Mouse (Mus musculus): ENCODE data around the gene Cd44. TPM values are rescaled to one million over a fixed set of nuclear protein-coding genes. Genes with fewer than 3 reads are reported as not detected.

Cd44 gene
- polyA plus RNA-seq, 1 experiment from 2014 or later: 2.0 TPM

DNA sequence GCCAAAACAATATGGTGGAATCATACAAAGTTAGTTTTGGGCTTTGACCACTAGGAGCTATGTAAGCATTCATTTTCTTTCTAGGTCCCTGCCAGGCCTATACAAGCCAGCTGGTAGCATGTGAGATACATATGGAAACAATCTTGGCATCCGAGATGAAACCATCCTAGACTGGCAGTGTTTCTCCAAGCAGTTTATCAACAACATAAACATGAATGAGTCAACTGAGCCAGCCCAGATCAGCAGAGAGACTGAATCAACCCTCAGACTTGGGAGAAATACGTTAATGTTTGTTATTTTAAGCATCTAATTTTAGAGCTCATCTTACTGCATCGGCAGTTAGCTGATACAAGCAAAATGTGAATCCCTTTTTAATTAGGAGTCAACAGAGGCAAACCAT is 93.8 kb downstream of the Cd44 start:
- H3K4me3 ChIP-seq (ENCODE audit: low read depth, low read length): no peak overlapping the region
- no peak overlapping the region for H3K9ac ChIP-seq (ENCODE audit: low read length)
- H3K9me3 ChIP-seq (ENCODE audit: control insufficient read depth, low read length): no peaks in the 10 kb centered on the region
- ATAC-seq (replicated peaks; ENCODE audit: low FRiP score): no peak
- H3K27me3 ChIP-seq (ENCODE audit: control insufficient read depth, insufficient read depth, low read length): no peaks in the 10 kb centered on the region
- DNase-seq (ENCODE audit: low spot score): no peak
- no peak overlapping the region for H3K27ac ChIP-seq (ENCODE audit: low read depth, low read length)
- no peak overlapping the region for H3K4me2 ChIP-seq (ENCODE audit: low read depth, low read length, severe bottlenecking)
- 70% methylated on average over 3 of the region's 3 CpGs for WGBS
- H3K36me3 ChIP-seq (ENCODE audit: control insufficient read depth, insufficient read depth, low read length): no peaks in the 10 kb centered on the region
- H3K4me1 ChIP-seq (replicated peaks; ENCODE audit: control insufficient read depth, insufficient read depth, low read length): no peaks in the 10 kb centered on the region

DNA sequence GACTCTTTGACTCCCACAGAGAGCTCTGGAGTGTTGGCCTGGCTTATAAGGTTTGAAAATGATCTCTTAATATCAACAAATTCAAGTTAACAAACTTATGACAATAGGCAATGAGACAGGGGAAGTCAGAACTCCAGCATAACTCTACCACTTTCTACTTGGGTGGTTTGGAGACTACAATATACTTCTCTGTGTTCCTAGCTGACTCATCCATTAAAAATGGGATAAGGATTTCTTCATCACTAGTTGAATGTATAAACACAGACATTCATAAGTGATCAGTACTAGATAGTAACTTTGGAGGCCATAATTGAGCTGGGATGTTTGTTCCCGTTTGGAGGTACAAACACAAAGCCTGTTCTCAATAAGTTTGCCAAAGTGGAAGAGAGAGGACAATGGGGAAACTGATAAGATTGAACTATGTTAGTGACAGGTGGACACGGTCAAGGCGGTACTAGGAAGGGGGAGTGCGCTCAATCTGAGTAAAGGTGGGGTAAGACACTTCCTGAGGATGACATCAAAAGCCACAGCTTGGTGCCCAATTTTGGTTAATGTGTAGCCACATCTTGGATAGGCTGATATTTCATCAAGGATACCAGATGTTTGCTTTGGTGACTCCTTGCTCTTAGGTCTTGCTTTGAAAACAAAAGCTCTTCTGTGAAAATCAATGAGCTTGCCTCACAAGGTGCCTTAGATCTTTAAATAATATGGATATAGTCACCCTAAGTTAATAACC is 95.5 kb downstream of the Cd44 start:
- no peak for DNase-seq (ENCODE audit: low spot score)
- Histone ChIP-seq H3K27me3 (ENCODE audit: control insufficient read depth, insufficient read depth, low read length) (no peaks in the 10 kb centered on the region), H3K36me3 (ENCODE audit: control insufficient read depth, insufficient read depth, low read length) (no peaks in the 10 kb centered on the region), H3K9ac (ENCODE audit: low read length) (no peak overlapping the region), H3K4me1 (replicated peaks; ENCODE audit: control insufficient read depth, insufficient read depth, low read length) (no peaks in the 10 kb centered on the region), H3K27ac (ENCODE audit: low read depth, low read length) (no peak overlapping the region), H3K9me3 (ENCODE audit: control insufficient read depth, low read length) (no peaks in the 10 kb centered on the region), H3K4me3 (ENCODE audit: low read depth, low read length) (no peak overlapping the region), H3K4me2 (ENCODE audit: low read depth, low read length, severe bottlenecking) (no peak overlapping the region)
- 88% methylated on average over 4 of the region's 4 CpGs for WGBS
- ATAC-seq (replicated peaks; ENCODE audit: low FRiP score): no peak

DNA sequence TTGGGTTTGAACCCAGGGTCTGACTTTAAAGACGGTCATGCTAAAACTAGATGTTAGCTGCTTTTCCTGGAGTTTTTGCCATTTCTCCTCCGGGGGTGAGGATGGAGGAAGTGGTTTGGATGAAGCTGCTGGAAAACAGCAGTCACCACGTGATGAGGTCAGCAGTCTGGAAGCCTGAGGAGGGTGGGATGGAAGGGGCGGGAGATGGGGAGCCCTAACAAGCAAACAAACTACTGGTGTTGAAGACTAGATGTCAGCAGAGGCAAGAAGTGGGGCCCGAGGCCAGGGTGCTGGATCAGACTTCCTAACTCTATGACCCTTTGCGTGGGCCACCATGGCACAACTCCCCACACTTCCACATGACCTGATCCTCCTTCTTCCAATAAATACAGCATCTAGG is 96.2 kb downstream of the Cd44 start:
- Histone ChIP-seq H3K4me1 (replicated peaks; ENCODE audit: control insufficient read depth, insufficient read depth, low read length) (no peaks in the 10 kb centered on the region), H3K36me3 (ENCODE audit: control insufficient read depth, insufficient read depth, low read length) (no peaks in the 10 kb centered on the region), H3K4me3 (ENCODE audit: low read depth, low read length) (no peak overlapping the region), H3K9ac (ENCODE audit: low read length) (no peak overlapping the region), H3K27me3 (ENCODE audit: control insufficient read depth, insufficient read depth, low read length) (no peaks in the 10 kb centered on the region), H3K4me2 (ENCODE audit: low read depth, low read length, severe bottlenecking) (no peak overlapping the region), H3K9me3 (ENCODE audit: control insufficient read depth, low read length) (no peaks in the 10 kb centered on the region), H3K27ac (ENCODE audit: low read depth, low read length) (no peak overlapping the region)
- WGBS: 78% methylated on average over 6 of the region's 6 CpGs
- ATAC-seq (replicated peaks; ENCODE audit: low FRiP score) (no peak), DNase-seq (ENCODE audit: low spot score) (no peak)

- DNase-seq (ENCODE audit: low spot score) (no peak), ATAC-seq (replicated peaks; ENCODE audit: low FRiP score) (no peak)
- no peak overlapping the region for H3K4me2 ChIP-seq (ENCODE audit: low read depth, low read length, severe bottlenecking)
- no peaks in the 10 kb centered on the region for H3K27me3 ChIP-seq (ENCODE audit: control insufficient read depth, insufficient read depth, low read length)
- no peak overlapping the region for H3K4me3 ChIP-seq (ENCODE audit: low read depth, low read length)
- no peaks in the 10 kb centered on the region for H3K36me3 ChIP-seq (ENCODE audit: control insufficient read depth, insufficient read depth, low read length)
- H3K9me3 ChIP-seq (ENCODE audit: control insufficient read depth, low read length): no peaks in the 10 kb centered on the region
- no peaks in the 10 kb centered on the region for H3K4me1 ChIP-seq (replicated peaks; ENCODE audit: control insufficient read depth, insufficient read depth, low read length)
- 53% methylated on average over 2 of the region's 2 CpGs for WGBS
- H3K27ac ChIP-seq (ENCODE audit: low read depth, low read length): no peak overlapping the region
- no peak overlapping the region for H3K9ac ChIP-seq (ENCODE audit: low read length)
Observed at GRCm38 (mm10) chr2:102804109-102804508, 97.4 kb downstream of the Cd44 start.

GRCm38 (mm10) chr2:102801899-102802298 is 99.6 kb downstream of the Cd44 start:
- Histone ChIP-seq H3K4me2 (ENCODE audit: low read depth, low read length, severe bottlenecking) (no peak overlapping the region), H3K4me3 (ENCODE audit: low read depth, low read length) (no peak overlapping the region), H3K36me3 (ENCODE audit: control insufficient read depth, insufficient read depth, low read length) (no peaks in the 10 kb centered on the region), H3K27ac (ENCODE audit: low read depth, low read length) (no peak overlapping the region), H3K9ac (ENCODE audit: low read length) (no peak overlapping the region), H3K9me3 (ENCODE audit: control insufficient read depth, low read length) (no peaks in the 10 kb centered on the region), H3K4me1 (replicated peaks; ENCODE audit: control insufficient read depth, insufficient read depth, low read length) (no peaks in the 10 kb centered on the region), H3K27me3 (ENCODE audit: control insufficient read depth, insufficient read depth, low read length) (no peaks in the 10 kb centered on the region)
- DNase-seq (ENCODE audit: low spot score) (no peak), ATAC-seq (replicated peaks; ENCODE audit: low FRiP score) (no peak)
- WGBS: 85% methylated on average over 1 of the region's 1 CpGs

- H3K27ac ChIP-seq (ENCODE audit: low read depth, low read length): no peak overlapping the region
- no peaks in the 10 kb centered on the region for H3K27me3 ChIP-seq (ENCODE audit: control insufficient read depth, insufficient read depth, low read length)
- H3K4me3 ChIP-seq (ENCODE audit: low read depth, low read length): no peak overlapping the region
- no peaks in the 10 kb centered on the region for H3K36me3 ChIP-seq (ENCODE audit: control insufficient read depth, insufficient read depth, low read length)
- no peaks in the 10 kb centered on the region for H3K9me3 ChIP-seq (ENCODE audit: control insufficient read depth, low read length)
- no peak overlapping the region for H3K4me2 ChIP-seq (ENCODE audit: low read depth, low read length, severe bottlenecking)
- no peak overlapping the region for H3K9ac ChIP-seq (ENCODE audit: low read length)
- DNase-seq (ENCODE audit: low spot score) (no peak), ATAC-seq (replicated peaks; ENCODE audit: low FRiP score) (no peak)
- H3K4me1 ChIP-seq (replicated peaks; ENCODE audit: control insufficient read depth, insufficient read depth, low read length): no peaks in the 10 kb centered on the region
- 73% methylated on average over 2 of the region's 2 CpGs for WGBS
Observed at GRCm38 (mm10) chr2:102798149-102798548, 103.3 kb downstream of the Cd44 start.

- WGBS: 92% methylated on average over 3 of the region's 3 CpGs
- H3K4me1 ChIP-seq (replicated peaks; ENCODE audit: control insufficient read depth, insufficient read depth, low read length): no peaks in the 10 kb centered on the region
- no peak overlapping the region for H3K4me3 ChIP-seq (ENCODE audit: low read depth, low read length)
- no peaks in the 10 kb centered on the region for H3K36me3 ChIP-seq (ENCODE audit: control insufficient read depth, insufficient read depth, low read length)
- no peak overlapping the region for H3K27ac ChIP-seq (ENCODE audit: low read depth, low read length)
- H3K9me3 ChIP-seq (ENCODE audit: control insufficient read depth, low read length): no peaks in the 10 kb centered on the region
- ATAC-seq (replicated peaks; ENCODE audit: low FRiP score): no peak
- DNase-seq (ENCODE audit: low spot score): no peak
- H3K4me2 ChIP-seq (ENCODE audit: low read depth, low read length, severe bottlenecking): no peak overlapping the region
- no peak overlapping the region for H3K9ac ChIP-seq (ENCODE audit: low read length)
- no peaks in the 10 kb centered on the region for H3K27me3 ChIP-seq (ENCODE audit: control insufficient read depth, insufficient read depth, low read length)
Observed at GRCm38 (mm10) chr2:102795034-102795433, 106.4 kb downstream of the Cd44 start.

- DNase-seq (ENCODE audit: low spot score) (no peak), ATAC-seq (replicated peaks; ENCODE audit: low FRiP score) (no peak)
- no peak overlapping the region for H3K4me3 ChIP-seq (ENCODE audit: low read depth, low read length)
- H3K9me3 ChIP-seq (ENCODE audit: control insufficient read depth, low read length): no peaks in the 10 kb centered on the region
- no peaks in the 10 kb centered on the region for H3K27me3 ChIP-seq (ENCODE audit: control insufficient read depth, insufficient read depth, low read length)
- H3K9ac ChIP-seq (ENCODE audit: low read length): no peak overlapping the region
- no peaks in the 10 kb centered on the region for H3K4me1 ChIP-seq (replicated peaks; ENCODE audit: control insufficient read depth, insufficient read depth, low read length)
- H3K27ac ChIP-seq (ENCODE audit: low read depth, low read length): no peak overlapping the region
- H3K4me2 ChIP-seq (ENCODE audit: low read depth, low read length, severe bottlenecking): no peak overlapping the region
- no peaks in the 10 kb centered on the region for H3K36me3 ChIP-seq (ENCODE audit: control insufficient read depth, insufficient read depth, low read length)
- 90% methylated on average over 6 of the region's 6 CpGs for WGBS
Observed at GRCm38 (mm10) chr2:102792804-102793203, 108.7 kb downstream of the Cd44 start.

GRCm38 (mm10) chr2:102791641-102792040 is 109.8 kb downstream of the Cd44 start:
- H3K4me1 ChIP-seq (replicated peaks; ENCODE audit: control insufficient read depth, insufficient read depth, low read length): no peaks in the 10 kb centered on the region
- ATAC-seq (replicated peaks; ENCODE audit: low FRiP score) (no peak), DNase-seq (ENCODE audit: low spot score) (no peak)

More at GRCm38 (mm10) chr2:102791641-102792040, 109.8 kb downstream of the Cd44 start:
- no peaks in the 10 kb centered on the region for H3K27me3 ChIP-seq (ENCODE audit: control insufficient read depth, insufficient read depth, low read length)
- H3K9me3 ChIP-seq (ENCODE audit: control insufficient read depth, low read length): no peaks in the 10 kb centered on the region
- no peak overlapping the region for H3K4me2 ChIP-seq (ENCODE audit: low read depth, low read length, severe bottlenecking)
- WGBS: 74% methylated on average over 2 of the region's 2 CpGs
- H3K36me3 ChIP-seq (ENCODE audit: control insufficient read depth, insufficient read depth, low read length): no peaks in the 10 kb centered on the region
- no peak overlapping the region for H3K27ac ChIP-seq (ENCODE audit: low read depth, low read length)
- no peak overlapping the region for H3K9ac ChIP-seq (ENCODE audit: low read length)
- no peak overlapping the region for H3K4me3 ChIP-seq (ENCODE audit: low read depth, low read length)

Data from forebrain, embryonic 11.5 days (tissue).